Mouse (Mus musculus): ENCODE measurements around the gene Vldlr. TPM values are rescaled to one million over a fixed set of nuclear protein-coding genes. Genes with fewer than 3 reads are reported as not detected.

Gene Vldlr
- polyA plus RNA-seq, 1 experiment from 2014 or later = 36.4 TPM

DNA sequence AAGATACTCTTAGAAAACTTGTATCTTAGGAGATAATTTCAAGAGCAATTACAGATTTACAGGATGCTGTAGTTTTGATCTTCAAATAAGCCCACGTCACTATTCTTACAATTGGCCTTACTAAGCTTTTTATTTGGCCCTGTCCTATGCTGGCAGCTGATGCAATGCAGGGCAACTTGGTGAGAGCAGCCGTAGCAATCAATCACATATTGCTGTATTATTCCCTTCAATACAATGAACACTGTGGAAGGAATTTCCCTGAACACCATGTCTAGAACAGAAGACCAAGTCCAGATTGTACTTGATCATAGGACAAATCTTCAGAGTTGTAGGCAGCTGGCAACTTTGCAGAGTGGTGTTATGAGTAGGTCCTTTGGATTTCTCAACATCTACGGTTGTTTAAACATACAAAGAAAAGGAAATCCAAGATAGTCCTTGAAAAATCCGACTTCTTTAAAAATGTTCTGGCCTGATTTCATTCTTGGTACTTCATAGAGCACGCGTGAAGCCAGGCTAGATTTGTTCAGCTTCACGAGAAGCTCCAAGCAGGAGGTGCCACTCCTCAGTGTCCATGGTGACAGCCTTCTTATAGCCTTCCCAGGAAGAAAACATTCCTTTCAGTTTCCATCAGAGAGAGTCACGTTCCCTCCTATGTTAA is 44.5 kb downstream of the Vldlr start:
- ATAC-seq (ENCODE audit: low read depth) = 0 out of 2 replicates have a peak, but pooled peaks have one; percentile 26

GRCm38 (mm10) chr19:27262141-27262540 is 45.9 kb downstream of the Vldlr start:
- ATAC-seq (ENCODE audit: low read depth) = no peak
- H3K4me3 ChIP-seq (ENCODE audit: low read length) = no peak overlapping the region
- no peaks in the 10 kb centered on the region for H3K9me3 ChIP-seq (ENCODE audit: control insufficient read depth, low read length)
- H3K27ac ChIP-seq (ENCODE audit: low read length) = no peak overlapping the region
- no peaks in the 10 kb centered on the region for H3K36me3 ChIP-seq (ENCODE audit: control insufficient read depth, insufficient read depth, low read length)
- no peak overlapping the region for H3K9ac ChIP-seq (ENCODE audit: low read length)
- H3K27me3 ChIP-seq (ENCODE audit: control insufficient read depth, insufficient read depth, low read depth, low read length) = no peaks in the 10 kb centered on the region
- 74% methylated on average over 3 of the region's 3 CpGs for WGBS
- H3K4me1 ChIP-seq (replicated peaks; ENCODE audit: control insufficient read depth, insufficient read depth, low read length) = no peaks in the 10 kb centered on the region
- H3K4me2 ChIP-seq (ENCODE audit: low read depth, low read length) = no peak overlapping the region

More for the DNA sequence above, 44.5 kb downstream of the Vldlr start:
- Histone ChIP-seq H3K4me1 (replicated peaks; ENCODE audit: control insufficient read depth, insufficient read depth, low read length) (no peaks in the 10 kb centered on the region), H3K9ac (ENCODE audit: low read length) (no peak overlapping the region), H3K4me2 (ENCODE audit: low read depth, low read length) (no peak overlapping the region), H3K36me3 (ENCODE audit: control insufficient read depth, insufficient read depth, low read length) (no peaks in the 10 kb centered on the region), H3K9me3 (ENCODE audit: control insufficient read depth, low read length) (no peaks in the 10 kb centered on the region), H3K4me3 (ENCODE audit: low read length) (no peak overlapping the region), H3K27me3 (ENCODE audit: control insufficient read depth, insufficient read depth, low read depth, low read length) (no peaks in the 10 kb centered on the region), H3K27ac (ENCODE audit: low read length) (no peak overlapping the region)
- 62% methylated on average over 8 of the region's 8 CpGs for WGBS

DNA sequence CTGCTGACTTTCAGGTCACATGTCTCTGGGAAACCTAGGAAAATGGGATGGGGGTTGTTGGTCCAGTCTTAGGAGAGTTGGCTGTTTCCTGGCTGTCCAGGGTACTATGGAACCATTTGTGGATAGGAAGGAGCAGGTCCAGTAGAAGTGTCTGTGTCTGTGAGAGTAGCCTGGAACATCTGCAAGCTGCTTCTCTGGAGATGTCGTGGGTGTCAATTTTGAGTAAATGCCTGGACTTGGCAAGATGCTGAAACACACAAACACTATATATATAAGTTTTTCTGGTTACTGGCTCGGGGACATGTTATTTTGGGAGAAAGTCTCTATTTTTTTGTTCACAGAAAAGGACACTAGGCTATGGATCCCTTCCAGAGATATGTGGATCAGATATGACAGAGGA is 57.1 kb downstream of the Vldlr start:
- H3K4me3 ChIP-seq (ENCODE audit: low read length) = no peak overlapping the region
- no peaks in the 10 kb centered on the region for H3K4me1 ChIP-seq (replicated peaks; ENCODE audit: control insufficient read depth, insufficient read depth, low read length)
- no peaks in the 10 kb centered on the region for H3K9me3 ChIP-seq (ENCODE audit: control insufficient read depth, low read length)
- 57% methylated on average over 2 of the region's 2 CpGs for WGBS
- H3K36me3 ChIP-seq (ENCODE audit: control insufficient read depth, insufficient read depth, low read length) = no peaks in the 10 kb centered on the region
- H3K27me3 ChIP-seq (ENCODE audit: control insufficient read depth, insufficient read depth, low read depth, low read length) = no peaks in the 10 kb centered on the region
- no peak overlapping the region for H3K27ac ChIP-seq (ENCODE audit: low read length)
- H3K4me2 ChIP-seq (ENCODE audit: low read depth, low read length) = no peak overlapping the region
- no peak for ATAC-seq (ENCODE audit: low read depth)
- no peak overlapping the region for H3K9ac ChIP-seq (ENCODE audit: low read length)

DNA sequence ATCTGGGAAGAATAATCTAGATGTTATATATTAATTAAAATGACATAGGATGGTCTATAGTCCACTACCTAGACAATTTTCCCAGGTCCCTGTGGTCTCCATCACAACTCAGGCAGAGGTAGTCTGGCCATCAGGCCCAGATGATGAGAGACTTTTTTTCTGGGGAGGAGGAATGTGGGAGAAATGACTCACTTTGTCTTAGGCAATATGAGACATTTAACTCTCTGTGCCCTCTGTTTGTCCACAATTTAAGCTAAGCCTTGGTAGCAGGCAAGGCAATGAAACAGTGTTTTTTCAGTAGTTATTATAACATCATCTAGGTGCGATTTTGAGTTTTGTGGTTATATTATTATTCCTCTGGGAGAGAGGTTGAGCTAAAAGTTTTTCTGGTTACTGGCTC is 58.1 kb downstream of the Vldlr start:
- Histone ChIP-seq H3K9ac (ENCODE audit: low read length) (no peak overlapping the region), H3K36me3 (ENCODE audit: control insufficient read depth, insufficient read depth, low read length) (no peaks in the 10 kb centered on the region), H3K9me3 (ENCODE audit: control insufficient read depth, low read length) (no peaks in the 10 kb centered on the region), H3K4me3 (ENCODE audit: low read length) (no peak overlapping the region), H3K27ac (ENCODE audit: low read length) (no peak overlapping the region), H3K4me2 (ENCODE audit: low read depth, low read length) (no peak overlapping the region), H3K4me1 (replicated peaks; ENCODE audit: control insufficient read depth, insufficient read depth, low read length) (no peaks in the 10 kb centered on the region), H3K27me3 (ENCODE audit: control insufficient read depth, insufficient read depth, low read depth, low read length) (no peaks in the 10 kb centered on the region)
- ATAC-seq (ENCODE audit: low read depth) = no peak
- WGBS = 87% methylated on average over 1 of the region's 1 CpGs

DNA sequence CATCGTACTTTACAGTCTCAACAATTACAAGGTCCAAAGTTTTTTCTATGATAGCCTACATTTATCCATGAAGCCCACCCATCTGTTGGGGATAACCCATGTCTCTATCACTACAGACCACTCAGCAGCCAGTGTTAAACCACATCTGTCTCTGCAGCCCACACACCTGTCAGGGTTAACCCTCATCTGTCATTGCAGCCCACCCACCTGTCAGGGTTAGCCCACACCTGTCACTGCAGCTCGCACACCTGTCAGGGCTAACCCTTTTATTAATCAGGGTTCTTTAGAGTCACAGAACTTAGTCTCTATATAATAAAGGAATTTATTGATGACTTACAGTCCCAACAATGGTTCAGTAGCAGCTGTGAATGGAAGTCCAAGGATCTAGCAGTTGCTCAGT is 62.9 kb downstream of the Vldlr start:
- Histone ChIP-seq H3K4me2 (ENCODE audit: low read depth, low read length) (no peak overlapping the region), H3K9me3 (ENCODE audit: control insufficient read depth, low read length) (no peaks in the 10 kb centered on the region), H3K27ac (ENCODE audit: low read length) (no peak overlapping the region), H3K4me1 (replicated peaks; ENCODE audit: control insufficient read depth, insufficient read depth, low read length) (no peaks in the 10 kb centered on the region), H3K9ac (ENCODE audit: low read length) (no peak overlapping the region), H3K36me3 (ENCODE audit: control insufficient read depth, insufficient read depth, low read length) (no peaks in the 10 kb centered on the region), H3K4me3 (ENCODE audit: low read length) (no peak overlapping the region), H3K27me3 (ENCODE audit: control insufficient read depth, insufficient read depth, low read depth, low read length) (no peaks in the 10 kb centered on the region)
- WGBS = 80% methylated on average over 2 of the region's 2 CpGs
- no peak for ATAC-seq (ENCODE audit: low read depth)

Other genes starting within 250 kb of the Vldlr start
- 0.04 and 0.08 TPM in 2 replicates for gene Kcnv2, start 106.1 kb downstream of the Vldlr start, polyA plus RNA-seq (2015; fragmentation: Nextera tagmentation; extraction: Ambion mirVana)
- gene Pum3, start 213.3 kb downstream of the Vldlr start, polyA plus RNA-seq (2015; fragmentation: Nextera tagmentation; extraction: Ambion mirVana) = 66.5 and 67.0 TPM in 2 replicates